Mouse (Mus musculus): ENCODE data around the gene Tbrg4. TPM values are rescaled to one million over a fixed set of nuclear protein-coding genes. Genes with fewer than 3 reads are reported as not detected.
A peak's percentile ranks its signal among the peaks of the same experiment; 100 is the strongest.

Tbrg4 gene
- polyA plus RNA-seq, 1 experiment = 41.4 TPM

- H3K4me1 ChIP-seq (ENCODE audit: control insufficient read depth, insufficient read depth, low read length) = no peaks in the 10 kb centered on the region
- H3K4me3 ChIP-seq (ENCODE audit: insufficient read depth, low read length) = no peak overlapping the region
- TF ChIP-seq POLR2A (IDR thresholded peaks at IDR 0.05; ENCODE audit: low read depth, low read length) = no peak
- TF ChIP-seq CTCF (IDR thresholded peaks at IDR 0.05; ENCODE audit: borderline replicate concordance, insufficient read depth, low read length) = no peak
- no peak overlapping the region for H3K27ac ChIP-seq (ENCODE audit: insufficient read depth, low read length)
Measured at GRCm38 (mm10) chr11:6650519-6650918, 24.7 kb upstream of the Tbrg4 start.

- TF ChIP-seq CTCF (IDR thresholded peaks at IDR 0.05; ENCODE audit: borderline replicate concordance, insufficient read depth, low read length) (no peak), POLR2A (IDR thresholded peaks at IDR 0.05; ENCODE audit: low read depth, low read length) (no peak)
- no peaks in the 10 kb centered on the region for H3K4me1 ChIP-seq (ENCODE audit: control insufficient read depth, insufficient read depth, low read length)
- no peak overlapping the region for H3K27ac ChIP-seq (ENCODE audit: insufficient read depth, low read length)
- no peak overlapping the region for H3K4me3 ChIP-seq (ENCODE audit: insufficient read depth, low read length)
Measured at GRCm38 (mm10) chr11:6647831-6648724, 22.2 kb upstream of the Tbrg4 start.

- Histone ChIP-seq H3K4me1 (ENCODE audit: control insufficient read depth, insufficient read depth, low read length) (no peaks in the 10 kb centered on the region), H3K4me3 (ENCODE audit: insufficient read depth, low read length) (no peak overlapping the region), H3K27ac (ENCODE audit: insufficient read depth, low read length) (no peak overlapping the region)
- TF ChIP-seq POLR2A (IDR thresholded peaks at IDR 0.05; ENCODE audit: low read depth, low read length) (no peak), CTCF (IDR thresholded peaks at IDR 0.05; ENCODE audit: borderline replicate concordance, insufficient read depth, low read length) (no peak)
Measured at GRCm38 (mm10) chr11:6644566-6644965, 18.7 kb upstream of the Tbrg4 start.

GRCm38 (mm10) chr11:6639072-6639471, 13.2 kb upstream of the Tbrg4 start:
- no peak overlapping the region for H3K4me3 ChIP-seq (ENCODE audit: insufficient read depth, low read length)
- H3K4me1 ChIP-seq (ENCODE audit: control insufficient read depth, insufficient read depth, low read length) = no peaks in the 10 kb centered on the region
- TF ChIP-seq CTCF (IDR thresholded peaks at IDR 0.05; ENCODE audit: borderline replicate concordance, insufficient read depth, low read length) = no peak
- no peak for TF ChIP-seq POLR2A (IDR thresholded peaks at IDR 0.05; ENCODE audit: low read depth, low read length)
- H3K27ac ChIP-seq (ENCODE audit: insufficient read depth, low read length) = no peak overlapping the region

GRCm38 (mm10) chr11:6638537-6638936, 12.7 kb upstream of the Tbrg4 start, which contains the start of gene Wap:
Wap (minus strand) TSS chr11:6638637.
- Histone ChIP-seq H3K4me1 (ENCODE audit: control insufficient read depth, insufficient read depth, low read length) (no peaks in the 10 kb centered on the region), H3K4me3 (ENCODE audit: insufficient read depth, low read length) (no peak within 1 kb of the TSS), H3K27ac (ENCODE audit: insufficient read depth, low read length) (no peak within 1 kb of the TSS)
- TF ChIP-seq POLR2A (IDR thresholded peaks at IDR 0.05; ENCODE audit: low read depth, low read length) (no peak), CTCF (IDR thresholded peaks at IDR 0.05; ENCODE audit: borderline replicate concordance, insufficient read depth, low read length) (no peak)

GRCm38 (mm10) chr11:6636150-6636549, 10.3 kb upstream of the Tbrg4 start:
- no peaks in the 10 kb centered on the region for H3K4me1 ChIP-seq (ENCODE audit: control insufficient read depth, insufficient read depth, low read length)
- no peak overlapping the region for H3K27ac ChIP-seq (ENCODE audit: insufficient read depth, low read length)
- TF ChIP-seq POLR2A (IDR thresholded peaks at IDR 0.05; ENCODE audit: low read depth, low read length) (no peak), CTCF (IDR thresholded peaks at IDR 0.05; ENCODE audit: borderline replicate concordance, insufficient read depth, low read length) (no peak)
- H3K4me3 ChIP-seq (ENCODE audit: insufficient read depth, low read length) = no peak overlapping the region

GRCm38 (mm10) chr11:6629655-6630054, 3.8 kb upstream of the Tbrg4 start:
- no peaks in the 10 kb centered on the region for H3K4me1 ChIP-seq (ENCODE audit: control insufficient read depth, insufficient read depth, low read length)
- TF ChIP-seq CTCF (IDR thresholded peaks at IDR 0.05; ENCODE audit: borderline replicate concordance, insufficient read depth, low read length) (no peak), POLR2A (IDR thresholded peaks at IDR 0.05; ENCODE audit: low read depth, low read length) (no peak)
- H3K4me3 ChIP-seq (ENCODE audit: insufficient read depth, low read length) = no peak overlapping the region
- no peak overlapping the region for H3K27ac ChIP-seq (ENCODE audit: insufficient read depth, low read length)

GRCm38 (mm10) chr11:6628568-6628967, 2.7 kb upstream of the Tbrg4 start:
- TF ChIP-seq POLR2A (IDR thresholded peaks at IDR 0.05; ENCODE audit: low read depth, low read length) = no peak; the same call in 1 of the 2 replicates
- peak; percentile 64; the same call in 1 of the 2 replicates for TF ChIP-seq CTCF (IDR thresholded peaks at IDR 0.05; ENCODE audit: borderline replicate concordance, insufficient read depth, low read length)
- H3K27ac ChIP-seq (ENCODE audit: insufficient read depth, low read length) = no peak overlapping the region
- peaks cover 3% of the 10 kb centered on the region; the same call in 1 of the 2 replicates for H3K4me1 ChIP-seq (ENCODE audit: control insufficient read depth, insufficient read depth, low read length)
- H3K4me3 ChIP-seq (ENCODE audit: insufficient read depth, low read length) = no peak overlapping the region

- H3K27ac ChIP-seq (ENCODE audit: insufficient read depth, low read length) = no peak overlapping the region
- peak; percentile 20; the same call in 1 of the 2 replicates for TF ChIP-seq POLR2A (IDR thresholded peaks at IDR 0.05; ENCODE audit: low read depth, low read length)
- no peak for TF ChIP-seq CTCF (IDR thresholded peaks at IDR 0.05; ENCODE audit: borderline replicate concordance, insufficient read depth, low read length)
Measured at GRCm38 (mm10) chr11:6627731-6628130, 1.9 kb upstream of the Tbrg4 start.

GRCm38 (mm10) chr11:6626388-6626772, 513 bp upstream of the Tbrg4 start:
- TF ChIP-seq CTCF (IDR thresholded peaks at IDR 0.05; ENCODE audit: borderline replicate concordance, insufficient read depth, low read length) = no peak
- TF ChIP-seq POLR2A (IDR thresholded peaks at IDR 0.05; ENCODE audit: low read depth, low read length) = peak; percentile 52; the same call in 1 of the 2 replicates
- Histone ChIP-seq H3K27ac (ENCODE audit: insufficient read depth, low read length) (peak overlapping the region; percentile 70), H3K4me3 (ENCODE audit: insufficient read depth, low read length) (peak overlapping the region; percentile 78)

More at GRCm38 (mm10) chr11:6627731-6628130, 1.9 kb upstream of the Tbrg4 start:
- H3K4me1 ChIP-seq (ENCODE audit: control insufficient read depth, insufficient read depth, low read length) = peaks cover 3% of the 10 kb centered on the region; the same call in 1 of the 2 replicates
- no peak overlapping the region for H3K4me3 ChIP-seq (ENCODE audit: insufficient read depth, low read length)

More at GRCm38 (mm10) chr11:6626388-6626772, 513 bp upstream of the Tbrg4 start:
- H3K4me1 ChIP-seq (ENCODE audit: control insufficient read depth, insufficient read depth, low read length) = peaks cover 3% of the 10 kb centered on the region; the same call in 1 of the 2 replicates
